Mouse (Mus musculus) lung, postnatal 0 days (tissue): Measurements from ENCODE around the gene Ttc39a.

Source experiments
- CTCF ChIP-seq: IDR thresholded peaks from 2 replicates; pipeline ENCODE4 v1.5.1; 2016; ENCODE audit warnings: antibody characterized with exemption, mild to moderate bottlenecking
- EP300 ChIP-seq: IDR thresholded peaks from 2 replicates; pipeline ENCODE4 v1.6.1; 2016; ENCODE audit warnings: antibody characterized with exemption, mild to moderate bottlenecking, control low read depth

DNA sequence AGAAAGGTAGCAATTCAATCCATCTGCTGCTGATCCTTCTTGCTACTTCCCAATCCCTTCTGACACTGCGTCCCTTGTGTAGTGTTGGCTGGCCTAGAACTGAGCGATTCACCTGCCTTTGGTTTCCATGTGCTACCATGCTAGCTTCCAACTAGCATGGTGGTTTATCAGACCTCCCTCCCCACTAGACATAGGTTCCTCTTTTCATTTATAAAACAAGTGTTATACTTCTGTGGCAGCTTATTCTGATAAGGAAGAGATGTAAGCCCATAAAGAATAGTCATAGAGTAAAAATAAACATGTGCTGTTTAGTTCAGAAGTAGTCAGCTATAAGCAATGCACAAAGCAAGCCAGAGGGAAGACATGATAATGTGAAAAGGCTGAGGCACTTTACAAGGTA is 42.1 kb downstream of the Ttc39a start:
- no peak for TF ChIP-seq EP300
- TF ChIP-seq CTCF = no peak
